Mouse (Mus musculus) kidney, adult 2 months (tissue): ENCODE measurements around the gene Gpd2.

ENCODE experiments used
- CTCF ChIP-seq: fragments of 200-500 bp; conservative IDR thresholded peaks from 2 replicates; pipeline ENCODE4 v1.5.1; 2011; ENCODE audit warnings: low read depth, mild to moderate bottlenecking, control low read depth, low read length, moderate library complexity, mixed read lengths; ENCODE audit not compliant: insufficient read depth, insufficient read length
- POLR2A ChIP-seq: fragments of 200-500 bp; IDR thresholded peaks from one replicate; pipeline ENCODE4 v1.6.1; 2011; ENCODE audit warnings: low read depth, low read length, control low read depth

DNA sequence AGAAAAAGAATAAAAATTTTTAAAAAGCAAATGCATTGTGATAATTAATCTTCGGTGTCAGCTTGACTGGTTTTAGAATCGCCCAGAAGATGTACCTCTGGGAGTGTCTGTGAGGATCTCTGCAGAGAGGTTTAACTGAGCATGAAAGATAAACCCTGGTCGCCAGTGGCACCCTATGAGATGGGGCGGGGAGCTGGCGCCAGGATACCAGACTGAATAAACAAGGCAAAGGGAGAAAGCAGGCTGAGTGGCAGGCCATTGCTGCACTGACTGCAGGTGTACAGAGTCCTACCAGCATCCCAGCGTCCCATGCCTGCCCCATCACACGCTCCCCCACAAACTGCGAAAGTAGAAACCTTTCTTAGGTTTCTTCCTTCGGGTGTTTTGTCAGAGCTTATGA is 49.2 kb upstream of the Gpd2 start:
- TF ChIP-seq CTCF: no peak
- no peak for TF ChIP-seq POLR2A
